Mouse (Mus musculus) thymus, postnatal 25 days (tissue): ENCODE measurements at regions not wholly inside any gene's neighbourhood (a gene's known extent, or its start where the extent isn't known, plus 50 kb on each side); places are given as distances from the start of the nearest gene placed in this dataset.

Experiments used
- DNase-seq: peaks from one replicate; pipeline ENCODE4 v3.0.0; 2022

DNA sequence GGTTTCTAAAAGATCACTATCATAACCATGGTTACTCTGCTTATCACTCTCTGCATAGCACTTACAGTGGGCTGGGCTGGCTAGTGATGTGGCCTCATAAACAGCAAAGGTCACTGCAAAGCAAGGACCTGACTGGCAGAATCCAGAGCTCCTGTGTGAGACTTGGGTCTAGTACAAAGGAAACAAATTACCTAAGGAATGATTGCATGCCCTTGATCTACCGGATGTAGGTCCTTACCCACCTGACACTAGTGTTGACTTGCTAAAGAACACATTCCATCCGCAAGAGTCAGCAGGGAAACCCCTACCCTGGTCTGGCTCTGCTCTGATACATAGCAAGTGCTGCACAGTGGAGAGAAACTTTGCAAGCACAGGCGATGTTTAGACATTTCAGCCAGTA is 297.0 kb upstream of the Jag1 start:
- DNase-seq = no peak

DNA sequence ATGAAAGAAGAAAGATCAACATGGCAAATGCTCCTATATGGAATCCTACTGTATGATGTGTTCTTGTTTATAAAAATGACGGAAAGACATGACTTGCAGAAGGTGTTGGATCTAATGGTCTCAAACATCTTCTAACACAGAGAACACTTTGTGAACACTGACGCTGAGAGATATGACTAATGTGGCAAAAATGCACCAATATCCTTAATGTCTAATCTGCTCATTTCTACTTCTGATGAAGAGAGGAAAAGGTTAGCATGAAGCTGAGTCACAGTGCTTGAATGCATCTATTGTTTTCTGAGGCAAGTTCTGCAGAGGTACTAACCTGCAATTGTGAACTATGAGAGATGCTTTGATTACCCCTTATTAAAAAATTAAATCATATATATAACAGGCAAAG is 293.2 kb upstream of the Jag1 start:
- DNase-seq = no peak

DNA sequence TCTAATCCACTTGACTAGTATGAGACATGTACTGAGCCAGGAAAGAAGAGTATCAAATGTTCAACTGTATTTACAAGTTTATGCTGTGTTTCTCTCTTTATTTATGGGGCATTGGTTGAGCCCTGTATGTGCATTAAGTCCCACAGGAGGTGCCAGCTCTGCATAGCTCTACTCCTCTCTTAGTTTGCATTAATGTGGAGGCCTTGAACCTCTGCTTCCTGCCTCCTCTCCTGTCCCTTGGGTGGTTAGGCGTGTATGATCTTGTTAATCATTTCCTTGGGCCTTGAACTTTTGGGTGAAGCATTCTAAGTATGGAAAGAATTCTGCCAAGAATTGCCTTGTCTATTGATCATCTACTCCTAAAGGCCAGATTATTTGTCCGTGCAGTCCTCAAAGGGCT is 291.9 kb upstream of the Jag1 start:
- DNase-seq = no peak

GRCm38 (mm10) chr2:137393486-137393885 is 277.0 kb upstream of the Jag1 start:
- no peak for DNase-seq

DNA sequence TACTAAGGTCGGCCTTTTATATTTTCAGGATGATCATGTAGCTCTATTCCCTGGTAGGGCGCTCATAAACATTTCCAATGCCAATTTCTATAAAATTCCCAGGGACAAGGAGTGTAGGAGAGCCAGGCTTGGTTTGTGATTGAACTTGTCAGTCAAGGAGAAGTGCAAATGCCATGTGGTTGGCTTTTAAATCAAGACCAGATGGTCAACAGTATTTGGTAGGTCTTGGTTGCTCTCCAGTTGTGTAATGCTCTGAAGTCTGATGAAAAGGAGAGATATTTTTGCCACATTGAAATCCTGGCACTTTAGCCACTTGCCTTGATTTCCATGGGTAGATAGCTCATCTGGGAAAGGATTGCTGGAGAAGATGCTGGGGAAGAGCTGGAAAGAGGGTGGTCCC is 263.4 kb upstream of the Jag1 start:
- no peak for DNase-seq

GRCm38 (mm10) chr2:137375346-137375745 is 258.9 kb upstream of the Jag1 start:
- no peak for DNase-seq

DNA sequence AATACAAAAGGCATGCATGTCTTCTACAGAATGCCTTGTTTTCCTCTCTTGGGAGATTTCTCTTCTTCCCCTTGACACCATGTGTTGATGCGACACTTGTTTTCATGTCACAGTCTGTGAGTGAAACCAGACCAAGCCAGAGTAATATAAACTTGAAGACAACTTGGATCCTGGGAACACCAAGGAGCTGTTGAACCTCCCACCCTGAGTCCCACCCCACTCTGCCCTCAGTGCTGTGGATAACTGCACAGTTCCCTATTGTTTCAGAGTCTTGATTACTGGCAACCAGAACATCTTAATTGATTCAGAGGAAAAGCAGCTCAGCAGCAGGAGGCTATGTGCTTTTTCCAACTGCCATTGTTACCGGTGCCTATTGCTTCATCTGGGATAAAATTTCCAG is 254.6 kb upstream of the Jag1 start:
- DNase-seq = no peak

DNA sequence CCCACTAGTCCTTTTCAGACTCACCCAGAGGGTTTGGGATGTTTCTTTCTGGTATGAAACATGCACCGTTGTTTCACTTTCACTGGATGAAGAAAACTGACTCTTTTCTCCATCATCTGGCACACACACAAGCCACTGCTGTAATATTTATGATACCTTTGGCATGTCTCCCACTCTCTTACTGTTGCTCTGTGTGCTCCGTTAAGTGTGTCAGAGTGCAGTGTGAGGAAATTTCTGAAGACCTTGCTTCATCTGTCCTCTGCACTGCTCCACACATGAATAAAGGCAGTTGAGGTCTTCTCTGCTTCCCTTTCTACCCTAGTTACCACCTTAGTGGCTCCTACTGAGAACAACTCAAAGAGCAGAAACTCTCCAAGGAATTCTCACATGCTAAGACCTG is 246.6 kb upstream of the Jag1 start:
- no peak for DNase-seq

GRCm38 (mm10) chr2:137357181-137357738 is 240.8 kb upstream of the Jag1 start:
- no peak for DNase-seq

DNA sequence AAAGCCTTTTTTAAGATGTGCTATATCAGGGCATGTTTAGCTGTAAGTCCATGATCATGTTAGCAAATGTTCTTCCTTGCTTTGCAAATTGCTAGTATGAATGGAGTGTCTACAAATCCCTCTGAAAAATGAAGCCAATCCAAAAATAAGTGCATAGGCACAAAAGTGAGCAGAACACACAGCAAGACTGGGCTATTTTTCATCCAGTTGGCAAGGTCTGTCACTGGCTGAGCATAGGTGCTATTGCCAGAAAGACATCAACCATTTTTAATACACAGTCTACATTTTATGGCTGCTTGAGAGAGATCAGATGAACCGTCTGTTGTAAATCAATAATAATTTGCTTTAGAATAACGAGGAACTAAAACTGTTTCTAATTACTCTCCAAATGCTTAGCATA is 227.3 kb upstream of the Jag1 start:
- no peak for DNase-seq

DNA sequence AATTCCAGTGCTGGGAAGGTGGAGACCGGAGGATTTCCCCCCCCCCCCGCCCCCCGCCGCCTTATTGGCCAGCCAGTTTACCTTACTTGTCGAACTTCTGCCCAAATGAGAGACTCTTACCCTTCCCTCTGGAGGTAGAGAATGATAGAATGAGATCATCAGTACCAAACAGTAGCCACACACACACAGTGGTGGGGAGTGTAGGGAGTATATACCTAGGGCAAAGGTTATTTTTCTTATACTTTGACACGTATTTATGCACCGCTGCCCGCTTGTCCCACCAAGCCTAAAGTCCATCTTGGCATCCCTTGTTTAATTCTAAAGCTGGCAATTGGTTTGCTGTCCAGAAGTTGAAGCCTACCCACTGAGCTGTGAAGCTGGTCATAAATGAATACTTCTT is 213.6 kb upstream of the Jag1 start:
- DNase-seq = no peak

DNA sequence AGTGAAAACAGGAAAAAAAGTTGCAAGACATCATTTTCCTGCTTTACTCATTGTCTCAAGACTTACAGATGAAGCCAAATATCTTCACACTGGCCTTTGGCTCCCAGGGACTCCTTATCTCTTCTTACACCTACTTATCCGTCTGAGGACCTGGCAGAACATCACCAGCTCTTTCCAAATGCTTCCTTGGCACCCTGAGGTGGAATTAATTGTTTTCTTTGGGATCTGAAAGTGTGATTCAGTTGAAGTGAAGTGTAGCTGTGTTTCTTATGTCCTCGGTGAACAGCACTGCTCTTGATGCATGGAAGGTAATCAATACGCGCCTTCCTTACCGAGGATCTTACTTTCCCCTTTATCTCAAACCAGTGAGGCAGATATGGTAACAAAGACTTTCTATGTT is 207.0 kb upstream of the Jag1 start:
- DNase-seq = no peak

GRCm38 (mm10) chr2:137310511-137310910 is 194.1 kb upstream of the Jag1 start:
- no peak for DNase-seq

GRCm38 (mm10) chr2:137308116-137308515 is 191.7 kb upstream of the Jag1 start:
- no peak for DNase-seq

GRCm38 (mm10) chr2:137301474-137302267 is 185.2 kb upstream of the Jag1 start:
- no peak for DNase-seq

GRCm38 (mm10) chr2:137289231-137289630 is 172.8 kb upstream of the Jag1 start:
- DNase-seq = no peak

DNA sequence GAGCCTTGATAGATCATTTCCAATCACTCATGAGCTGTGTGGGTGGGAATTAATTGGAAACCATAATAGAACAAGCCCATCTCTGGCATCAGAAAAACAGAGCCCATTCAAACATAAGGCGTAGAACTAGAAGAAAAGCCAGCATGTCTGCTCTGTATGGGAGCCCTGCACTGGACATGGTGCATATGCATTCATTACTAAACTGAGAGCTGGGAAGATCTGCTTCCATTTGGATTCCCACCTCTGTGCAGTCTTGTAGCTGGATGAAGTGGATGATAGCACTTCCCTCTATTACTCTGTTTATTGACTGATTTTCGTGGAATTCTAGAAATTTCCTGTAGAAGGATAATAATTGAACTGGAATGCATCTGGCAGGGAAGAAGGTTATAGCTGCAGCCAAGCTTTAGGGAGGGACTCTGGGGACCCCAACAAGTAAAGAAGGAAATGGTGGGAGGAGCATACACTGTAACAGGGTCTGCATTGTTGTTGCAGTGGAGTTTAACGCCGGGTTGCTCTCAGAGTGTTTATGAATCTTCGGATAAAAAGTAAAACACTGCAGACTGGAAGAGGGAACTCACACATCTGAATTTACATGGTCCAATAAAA is 155.2 kb upstream of the Jag1 start:
- no peak for DNase-seq

DNA sequence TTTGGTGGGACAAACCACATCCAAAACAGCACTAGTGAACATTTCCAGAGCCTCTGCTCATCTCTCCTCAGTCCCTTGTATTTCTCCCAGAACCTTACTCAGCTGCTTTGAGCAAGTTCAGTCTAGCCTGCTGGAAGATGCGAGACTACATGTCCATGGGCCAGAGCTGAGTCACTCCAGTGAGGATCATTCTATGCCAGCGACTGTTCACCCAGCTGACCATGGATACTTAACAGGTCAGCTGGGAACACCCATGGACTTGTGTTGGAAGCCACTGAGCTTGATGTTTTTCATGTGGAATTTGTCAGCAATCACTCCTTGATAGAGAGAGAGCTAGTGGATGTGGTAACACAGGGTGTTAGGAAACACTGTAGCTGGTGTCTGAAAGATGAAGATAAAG is 146.5 kb upstream of the Jag1 start:
- DNase-seq = no peak

GRCm38 (mm10) chr2:137257847-137258515 is 141.5 kb upstream of the Jag1 start:
- DNase-seq = no peak

GRCm38 (mm10) chr2:137247931-137248330 is 131.5 kb upstream of the Jag1 start:
- DNase-seq = no peak

DNA sequence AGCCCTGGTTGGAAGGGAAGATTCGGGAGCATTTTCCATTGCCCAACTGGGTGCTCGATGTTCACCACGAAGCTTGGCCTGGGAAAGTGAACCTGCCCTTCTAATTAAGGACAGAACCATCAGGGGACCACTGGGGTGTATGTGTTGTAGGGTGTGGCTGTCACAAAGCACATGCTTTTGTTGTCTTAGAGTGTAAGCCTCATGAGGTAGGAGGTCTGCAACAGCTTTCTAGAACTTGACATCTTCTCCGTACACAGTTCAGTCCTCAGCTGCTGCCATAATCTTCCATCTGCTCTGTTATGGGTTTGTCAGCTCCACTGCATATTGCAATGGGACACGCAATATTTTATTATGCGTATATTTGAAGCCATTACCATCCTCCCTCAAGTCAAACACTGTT is 127.9 kb upstream of the Jag1 start:
- no peak for DNase-seq

DNA sequence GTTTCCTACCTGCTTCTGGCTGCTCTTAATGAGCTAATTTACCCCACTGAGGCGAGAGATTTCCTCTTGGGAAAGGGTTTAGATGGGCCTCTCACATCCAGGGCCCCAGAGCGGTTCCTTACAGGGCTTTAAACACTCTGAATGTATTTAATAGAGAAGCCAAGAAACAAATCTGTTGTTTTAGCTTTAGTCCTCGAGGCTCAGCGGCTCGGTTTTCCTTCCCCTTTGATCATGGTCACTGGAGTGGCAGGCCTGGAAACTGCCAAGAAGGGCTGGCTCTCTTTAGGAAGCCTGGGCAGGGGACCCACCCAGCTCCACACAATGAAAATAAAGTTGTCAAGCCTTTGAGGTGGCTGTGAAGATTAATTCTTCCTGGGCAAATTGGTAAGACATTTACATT is 127.5 kb upstream of the Jag1 start:
- DNase-seq = no peak

DNA sequence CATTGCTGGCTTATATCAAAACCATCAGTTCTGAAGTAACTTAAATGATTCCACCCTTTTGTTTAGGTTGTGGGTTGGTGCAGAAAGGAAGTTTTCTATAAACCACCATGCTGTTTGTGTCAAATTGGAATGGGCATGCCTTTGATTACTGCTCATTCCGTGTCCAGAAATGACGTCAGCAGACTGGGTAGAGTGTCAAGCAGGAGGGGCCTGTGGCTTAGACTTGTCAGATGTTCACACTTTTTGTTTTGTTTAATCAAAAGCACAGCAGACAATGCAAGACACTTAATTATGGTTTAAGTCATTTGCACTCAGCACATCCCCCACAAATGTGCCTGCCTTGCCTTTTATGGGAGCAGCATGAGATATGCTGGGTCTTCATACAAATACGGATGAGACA is 120.5 kb upstream of the Jag1 start:
- no peak for DNase-seq

- no peak for DNase-seq
These were observed 117.5 kb upstream of the Jag1 start for GRCm38 (mm10) chr2:137233936-137234335.
